Mouse (Mus musculus) forebrain, embryonic 15.5 days (tissue): Measurements from ENCODE around the gene Frat2. TPM values are rescaled to one million over a fixed set of nuclear protein-coding genes. Genes with fewer than 3 reads are reported as not detected.
A peak's percentile ranks its signal among the peaks of the same experiment; 100 is the strongest.

ENCODE experiments used
- ATAC-seq: fragments of 200-750 bp; cut with Nextera tagmentation; replicated peaks from 2 replicates; pipeline ENCODE4 v1.8.0; 2017; ENCODE audit warnings: mild to moderate bottlenecking, moderate TSS enrichment, moderate library complexity
- H3K27ac ChIP-seq: fragments of 300-500 bp; sonication (generic); replicated peaks from 2 replicates; pipeline ENCODE4 v1.5.1; 2015; ENCODE audit warnings: mild to moderate bottlenecking, inconsistent platforms
- H3K27me3 ChIP-seq: fragments of 300-500 bp; sonication (generic); 2 replicates; pipeline ENCODE4 v1.6.1; 2015; ENCODE audit warnings: inconsistent platforms
- H3K36me3 ChIP-seq: fragments of 300-500 bp; sonication (generic); 2 replicates; pipeline ENCODE4 v1.6.1; 2015; ENCODE audit warnings: mild to moderate bottlenecking, inconsistent platforms
- H3K4me1 ChIP-seq: fragments of 300-500 bp; sonication (generic); 2 replicates; pipeline ENCODE4 v1.6.1; 2015; ENCODE audit warnings: inconsistent platforms
- H3K4me2 ChIP-seq: fragments of 300-500 bp; sonication (generic); replicated peaks from 2 replicates; pipeline ENCODE4 v1.6.1; 2015; ENCODE audit warnings: mild to moderate bottlenecking, inconsistent platforms
- H3K4me3 ChIP-seq: fragments of 300-500 bp; sonication (generic); 2 replicates; pipeline ENCODE4 v1.5.1; 2015; ENCODE audit warnings: mild to moderate bottlenecking, inconsistent platforms
- H3K9ac ChIP-seq: fragments of 300-500 bp; sonication (generic); replicated peaks from 2 replicates; pipeline ENCODE4 v1.6.1; 2015; ENCODE audit warnings: mild to moderate bottlenecking, inconsistent platforms
- H3K9me3 ChIP-seq: fragments of 300-500 bp; sonication (generic); 2 replicates; pipeline ENCODE4 v1.6.1; 2016; ENCODE audit warnings: inconsistent platforms
- WGBS: fragments of 180-500 bp; shearing (Covaris S2); methylation state at CpG from one replicate; pipeline ENCODE4 v1.1.7; 2015; ENCODE audit warnings: mixed read lengths; 5-methylcytosine and 5-hydroxymethylcytosine counted together
- polyA plus RNA-seq: library from polyadenylated mRNA; unstranded; fragments of >200 nt; fragmentation: Nextera tagmentation; extraction: Ambion mirVana; gene quantifications from 2 replicates; pipeline ENCODE4 v1.2.1, GENCODE M21; 2015

Gene Frat2
- polyA plus RNA-seq, 1 experiment from 2014 or later = 16.9 TPM

DNA sequence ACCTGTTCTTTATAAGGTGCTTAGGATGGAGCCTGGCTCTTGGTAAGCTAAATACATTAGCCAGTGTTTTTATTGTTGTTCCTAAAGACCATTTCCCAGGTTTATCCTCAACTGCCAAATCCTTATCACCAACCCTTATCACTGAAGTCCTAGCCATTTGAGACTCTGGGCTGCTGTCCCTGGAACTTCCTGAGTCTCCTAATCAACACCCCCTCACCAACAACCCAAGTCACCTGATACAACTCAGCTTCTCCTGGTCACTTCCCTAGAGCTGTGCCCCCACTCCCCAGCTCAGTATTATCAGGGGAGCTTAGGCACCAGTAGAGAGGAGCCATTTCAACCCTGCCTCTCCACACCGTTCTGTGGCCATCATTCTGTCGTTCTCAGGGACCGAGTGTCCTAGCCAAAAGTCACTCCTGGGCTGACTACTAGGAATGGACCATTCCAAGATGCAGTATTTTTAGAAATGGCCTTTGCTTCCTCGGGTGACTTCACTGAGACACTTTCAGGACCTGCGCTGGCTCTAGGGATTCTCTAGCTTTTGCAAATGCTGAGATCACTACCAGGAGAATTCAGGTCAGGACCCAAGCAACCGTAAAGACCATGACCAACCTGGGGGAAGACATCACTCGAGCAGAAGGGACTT lies 6.7 kb downstream of the Frat2 start:
- ATAC-seq = no peak
- no peak overlapping the region for H3K9ac ChIP-seq
- H3K36me3 ChIP-seq = no peaks in the 10 kb centered on the region
- 87% methylated on average over 7 of the region's 7 CpGs for WGBS
- no peak overlapping the region for H3K4me2 ChIP-seq
- no peak overlapping the region for H3K4me3 ChIP-seq
- peaks cover 17% of the 10 kb centered on the region for H3K4me1 ChIP-seq
- no peak overlapping the region for H3K27ac ChIP-seq
- H3K9me3 ChIP-seq = no peaks in the 10 kb centered on the region
- H3K27me3 ChIP-seq = no peaks in the 10 kb centered on the region

DNA sequence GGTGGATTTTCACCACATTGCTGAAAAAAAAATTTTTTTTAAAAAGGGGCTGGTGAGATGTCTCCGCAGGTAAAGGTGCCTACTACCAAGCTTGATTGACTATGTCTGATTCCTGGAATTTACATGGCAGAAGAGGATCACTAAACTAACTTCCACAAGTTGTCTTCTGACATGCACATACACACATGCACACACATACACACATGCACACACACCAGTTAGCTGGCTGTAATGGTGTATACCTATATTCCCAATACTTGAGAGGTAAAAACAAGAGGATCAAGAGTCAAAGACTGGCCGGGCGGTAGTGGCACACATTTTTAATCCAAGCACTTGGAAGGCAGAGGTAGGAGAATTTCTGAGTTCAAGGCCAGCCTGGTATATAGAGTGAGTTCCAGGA lies 8.2 kb downstream of the Frat2 start:
- 96% methylated on average over 3 of the region's 3 CpGs for WGBS
- H3K4me3 ChIP-seq = no peak overlapping the region
- no peaks in the 10 kb centered on the region for H3K9me3 ChIP-seq
- no peaks in the 10 kb centered on the region for H3K36me3 ChIP-seq
- no peak overlapping the region for H3K27ac ChIP-seq
- H3K4me2 ChIP-seq = no peak overlapping the region
- ATAC-seq = no peak
- H3K27me3 ChIP-seq = no peaks in the 10 kb centered on the region
- peaks cover 17% of the 10 kb centered on the region for H3K4me1 ChIP-seq
- no peak overlapping the region for H3K9ac ChIP-seq

DNA sequence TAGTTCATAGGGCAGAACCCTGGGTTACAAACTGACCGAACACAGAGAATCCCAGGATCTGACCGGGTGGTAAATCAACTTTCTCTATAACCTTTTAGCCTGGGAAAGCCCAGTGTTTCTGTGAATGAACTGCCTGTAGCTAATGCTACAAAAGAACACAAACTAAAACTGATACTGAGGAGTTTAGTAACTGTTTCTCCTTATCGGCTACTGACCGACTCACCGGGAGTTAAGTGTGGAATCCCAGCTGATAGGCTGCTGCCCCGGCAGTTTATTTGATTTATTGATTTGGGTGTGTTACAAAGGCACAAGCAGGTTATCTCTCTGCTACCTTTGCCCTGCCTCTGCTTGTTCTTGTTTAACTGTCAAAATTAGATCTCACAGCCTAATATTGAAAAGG lies 9.1 kb downstream of the Frat2 start:
- Histone ChIP-seq H3K9me3 (no peaks in the 10 kb centered on the region), H3K4me1 (peaks cover 17% of the 10 kb centered on the region), H3K27ac (no peak overlapping the region), H3K9ac (no peak overlapping the region), H3K36me3 (no peaks in the 10 kb centered on the region), H3K4me3 (no peak overlapping the region), H3K27me3 (no peaks in the 10 kb centered on the region), H3K4me2 (no peak overlapping the region)
- ATAC-seq = no peak
- 88% methylated on average over 6 of the region's 6 CpGs for WGBS

DNA sequence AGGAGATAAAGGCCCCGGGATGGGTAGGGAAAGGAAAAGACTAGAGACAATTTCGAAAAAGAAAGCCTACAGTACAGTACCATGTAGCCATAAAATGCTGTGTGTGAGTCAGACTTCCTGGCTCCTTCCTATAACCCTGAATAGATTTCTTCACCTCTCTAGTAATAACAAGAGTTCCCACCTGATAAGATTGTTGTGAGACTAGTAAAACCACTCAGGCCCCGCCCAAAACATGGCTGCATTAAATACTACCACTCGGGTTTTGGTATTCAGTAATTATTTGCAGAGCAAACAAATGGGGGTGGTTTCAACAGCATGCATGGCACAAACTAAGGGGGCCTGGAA lies 10.0 kb downstream of the Frat2 start:
- H3K4me1 ChIP-seq = peaks cover 26% of the 10 kb centered on the region
- no peak overlapping the region for H3K4me2 ChIP-seq
- no peaks in the 10 kb centered on the region for H3K27me3 ChIP-seq
- no peaks in the 10 kb centered on the region for H3K36me3 ChIP-seq
- ATAC-seq = no peak
- no peak overlapping the region for H3K9ac ChIP-seq
- H3K9me3 ChIP-seq = no peaks in the 10 kb centered on the region
- no peak overlapping the region for H3K27ac ChIP-seq
- WGBS = 67% methylated on average over 4 of the region's 4 CpGs
- H3K4me3 ChIP-seq = no peak overlapping the region

DNA sequence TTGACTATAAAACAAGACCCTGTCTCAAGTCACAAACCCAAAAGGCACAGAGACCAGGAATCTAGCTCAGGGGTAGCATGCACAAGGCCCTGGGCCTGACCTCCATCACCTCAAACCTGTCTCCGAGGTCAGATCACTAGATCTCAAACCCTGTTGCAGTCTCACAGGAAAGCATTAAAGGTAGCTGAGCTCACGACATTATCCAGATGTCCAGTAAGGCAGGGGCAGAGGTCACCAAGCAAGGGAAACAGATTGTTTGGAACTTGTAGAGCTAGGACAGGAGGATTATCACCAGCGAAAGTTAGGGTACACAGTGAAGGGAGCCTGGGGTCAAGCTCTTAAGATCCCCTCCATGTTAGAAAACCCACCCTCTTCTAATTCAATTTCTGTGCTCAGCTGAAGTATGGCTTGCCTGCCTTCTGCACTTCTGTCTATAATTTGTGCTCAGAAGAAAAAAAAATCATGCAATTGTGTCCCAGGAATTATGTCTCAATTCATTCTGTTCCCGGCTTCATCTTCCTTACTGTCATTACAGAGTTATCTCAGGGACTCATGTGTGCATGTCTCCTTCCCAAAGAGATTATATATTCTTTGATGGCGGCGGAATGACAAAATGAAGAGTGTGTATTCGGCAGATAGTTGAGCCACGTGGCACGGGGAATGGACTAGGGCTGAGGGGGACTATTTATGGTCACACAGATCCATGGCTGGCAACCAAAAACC lies 10.6 kb downstream of the Frat2 start:
- Histone ChIP-seq H3K27ac (no peak overlapping the region), H3K27me3 (no peaks in the 10 kb centered on the region), H3K9me3 (no peaks in the 10 kb centered on the region), H3K4me1 (peaks cover 31% of the 10 kb centered on the region), H3K4me3 (no peak overlapping the region), H3K9ac (no peak overlapping the region), H3K36me3 (no peaks in the 10 kb centered on the region), H3K4me2 (no peak overlapping the region)
- ATAC-seq = no peak
- 80% methylated on average over 9 of the region's 9 CpGs for WGBS

DNA sequence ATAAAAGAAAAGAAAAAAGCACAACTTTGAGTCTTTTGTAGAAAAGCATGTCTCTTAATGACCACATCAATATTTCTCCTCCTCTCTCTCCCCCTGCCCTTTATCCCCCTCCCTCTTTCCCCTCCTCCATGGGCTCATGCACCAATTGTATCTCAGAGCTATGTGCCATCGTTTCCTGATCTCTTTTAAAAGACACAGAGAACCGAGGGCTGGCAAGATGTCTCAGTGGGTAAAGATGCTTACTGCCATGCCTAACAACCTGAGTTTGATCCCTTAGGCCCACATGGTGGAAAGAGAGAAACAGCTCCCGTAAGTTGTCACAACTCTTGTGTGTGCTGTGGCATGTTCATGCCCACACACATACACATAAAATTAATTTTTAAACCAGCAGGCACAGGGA lies 11.2 kb downstream of the Frat2 start:
- no peak for ATAC-seq
- no peak overlapping the region for H3K4me3 ChIP-seq
- no peak overlapping the region for H3K4me2 ChIP-seq
- H3K9ac ChIP-seq = no peak overlapping the region
- peaks cover 38% of the 10 kb centered on the region for H3K4me1 ChIP-seq
- H3K27ac ChIP-seq = peak overlapping the region; percentile 81
- H3K36me3 ChIP-seq = no peaks in the 10 kb centered on the region
- 44% methylated on average over 3 of the region's 3 CpGs for WGBS
- no peaks in the 10 kb centered on the region for H3K27me3 ChIP-seq
- no peaks in the 10 kb centered on the region for H3K9me3 ChIP-seq

DNA sequence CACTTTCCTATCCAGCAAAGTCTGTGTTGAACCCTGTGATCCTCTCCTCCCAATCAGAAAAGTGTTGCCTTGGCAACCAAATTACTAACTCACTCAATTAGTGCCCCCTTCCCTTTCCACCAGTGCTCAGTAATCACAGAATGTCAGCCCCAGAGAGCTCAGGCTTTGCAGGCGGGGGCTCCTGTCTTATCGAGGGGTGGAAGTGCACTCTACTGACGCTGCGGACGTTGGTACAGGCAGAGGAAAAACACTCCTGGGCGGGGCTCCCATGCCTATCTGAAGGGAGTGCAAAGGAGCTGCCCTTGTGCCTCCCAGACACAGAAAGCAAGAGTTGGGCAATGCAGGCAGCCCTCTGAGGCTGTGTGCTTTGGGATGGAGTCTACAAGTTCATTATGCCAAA lies 12.1 kb downstream of the Frat2 start:
- Histone ChIP-seq H3K4me3 (peak overlapping the region; percentile 16), H3K4me1 (peaks cover 44% of the 10 kb centered on the region), H3K9ac (peak overlapping the region; percentile 39; the same call in 1 of the 2 replicates)

DNA sequence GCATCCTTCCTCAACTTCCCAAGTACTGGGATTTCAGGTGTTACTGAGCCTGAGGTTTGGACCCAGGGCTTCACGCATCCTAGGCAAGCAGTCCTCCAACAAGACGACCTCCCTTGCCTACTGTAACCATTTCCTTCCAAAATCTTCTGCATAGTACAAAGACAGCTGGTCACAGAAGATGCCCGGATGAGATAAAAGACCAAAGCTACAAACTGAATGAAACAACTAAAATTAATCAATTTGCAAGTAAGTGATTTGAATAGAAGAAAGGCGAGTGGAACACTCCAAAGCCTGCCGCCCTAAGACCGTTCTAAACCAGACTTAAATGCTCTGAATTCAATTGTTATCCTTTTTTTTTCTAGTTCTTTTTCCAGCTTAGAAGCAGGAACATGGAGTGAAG lies 12.5 kb downstream of the Frat2 start:
- Histone ChIP-seq H3K27ac (peak overlapping the region; percentile 81), H3K9me3 (no peaks in the 10 kb centered on the region), H3K27me3 (no peaks in the 10 kb centered on the region), H3K36me3 (no peaks in the 10 kb centered on the region), H3K9ac (0 out of 2 replicates have a peak overlapping the region, but pooled peaks have one; percentile 39), H3K4me3 (peak overlapping the region; percentile 16; the same call in 1 of the 2 replicates), H3K4me1 (peaks cover 44% of the 10 kb centered on the region), H3K4me2 (peak overlapping the region; percentile 38)
- ATAC-seq = no peak
- 29% methylated on average over 6 of the region's 6 CpGs for WGBS

More for the DNA sequence above, 12.1 kb downstream of the Frat2 start:
- Histone ChIP-seq H3K9me3 (no peaks in the 10 kb centered on the region), H3K4me2 (peak overlapping the region; percentile 38), H3K36me3 (no peaks in the 10 kb centered on the region), H3K27ac (peak overlapping the region; percentile 81), H3K27me3 (no peaks in the 10 kb centered on the region)
- 0% methylated on average over 6 of the region's 6 CpGs for WGBS
- peak; percentile 81 for ATAC-seq

DNA sequence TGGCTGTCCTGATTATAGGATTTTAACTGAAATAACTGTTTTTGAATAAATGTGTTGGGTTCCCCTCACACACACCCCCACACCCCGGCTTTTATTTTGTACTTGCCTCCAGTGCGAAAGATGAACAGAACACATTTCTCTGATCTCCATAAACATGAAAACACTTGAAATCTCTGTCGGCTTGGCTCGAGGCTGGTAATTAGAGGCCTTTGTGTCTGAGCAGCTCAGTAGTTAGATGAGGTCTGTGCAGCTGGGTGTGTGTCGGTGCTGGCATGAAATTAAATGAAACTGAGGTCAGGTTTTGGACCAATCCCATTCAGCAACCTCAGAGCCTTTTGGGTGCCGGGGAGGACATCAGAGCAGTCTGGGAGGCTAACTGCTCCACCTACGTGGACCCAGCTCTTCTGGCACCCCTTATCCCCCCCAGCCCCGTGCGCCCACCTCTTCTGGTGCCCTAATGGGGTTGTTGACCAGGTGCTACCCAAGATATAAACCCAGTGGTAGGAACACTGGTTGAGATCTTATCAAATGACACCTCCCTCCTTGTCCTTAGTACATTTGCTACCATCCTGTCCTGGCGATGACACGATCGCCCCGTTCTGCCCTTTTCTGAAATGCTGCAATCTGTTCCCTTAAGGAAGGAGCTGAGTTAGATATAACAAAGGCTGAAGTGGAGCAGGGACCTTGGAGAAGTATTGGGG lies 15.3 kb downstream of the Frat2 start:
- no peaks in the 10 kb centered on the region for H3K9me3 ChIP-seq
- peak overlapping the region; percentile 72 for H3K4me3 ChIP-seq
- no peaks in the 10 kb centered on the region for H3K36me3 ChIP-seq
- peak overlapping the region; percentile 98 for H3K27ac ChIP-seq
- 44% methylated on average over 13 of the region's 13 CpGs for WGBS
- H3K4me2 ChIP-seq = peak overlapping the region; percentile 84
- H3K4me1 ChIP-seq = peaks cover 44% of the 10 kb centered on the region
- peak overlapping the region; percentile 74; the same call in 1 of the 2 replicates for H3K9ac ChIP-seq
- no peaks in the 10 kb centered on the region for H3K27me3 ChIP-seq
- ATAC-seq = no peak

DNA sequence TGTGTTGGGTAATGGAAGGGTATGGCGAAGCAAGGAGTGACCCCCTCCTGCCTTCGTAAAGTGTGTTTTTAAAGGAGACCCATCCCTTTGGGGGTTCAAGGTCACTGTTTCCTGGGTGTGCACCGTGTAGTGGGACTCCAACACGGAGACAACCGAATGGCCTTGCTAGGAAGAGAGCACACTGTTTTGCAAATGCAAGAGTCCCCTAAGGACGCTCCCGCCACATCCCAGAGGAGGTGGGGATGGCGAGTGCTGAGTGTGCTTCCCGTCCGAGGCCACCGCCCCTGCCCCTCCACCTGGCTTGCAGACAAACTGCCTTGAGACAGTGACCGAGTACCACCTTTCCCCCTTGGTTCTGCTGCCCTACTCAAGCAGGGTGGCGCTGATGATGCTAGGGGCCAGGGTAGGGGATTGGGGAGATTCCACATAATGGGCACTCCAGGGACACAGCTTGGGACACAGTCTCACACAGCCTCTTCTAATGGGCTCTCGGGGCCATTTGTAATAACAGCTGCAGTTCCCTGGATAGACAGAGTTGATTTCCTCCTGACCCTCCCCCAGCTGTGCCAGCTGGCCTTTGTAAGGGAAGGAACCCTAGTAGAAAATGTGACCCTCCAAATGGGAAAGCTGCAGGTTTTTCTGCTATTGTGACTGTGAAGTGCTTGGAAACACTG lies 16.1 kb downstream of the Frat2 start:
- Histone ChIP-seq H3K9ac (peak overlapping the region; percentile 74), H3K36me3 (no peaks in the 10 kb centered on the region), H3K27ac (peak overlapping the region; percentile 98), H3K9me3 (no peaks in the 10 kb centered on the region), H3K4me1 (peaks cover 44% of the 10 kb centered on the region), H3K4me2 (peak overlapping the region; percentile 84), H3K27me3 (no peaks in the 10 kb centered on the region), H3K4me3 (peak overlapping the region; percentile 72)
- ATAC-seq = no peak
- WGBS = 9% methylated on average over 14 of the region's 14 CpGs

DNA sequence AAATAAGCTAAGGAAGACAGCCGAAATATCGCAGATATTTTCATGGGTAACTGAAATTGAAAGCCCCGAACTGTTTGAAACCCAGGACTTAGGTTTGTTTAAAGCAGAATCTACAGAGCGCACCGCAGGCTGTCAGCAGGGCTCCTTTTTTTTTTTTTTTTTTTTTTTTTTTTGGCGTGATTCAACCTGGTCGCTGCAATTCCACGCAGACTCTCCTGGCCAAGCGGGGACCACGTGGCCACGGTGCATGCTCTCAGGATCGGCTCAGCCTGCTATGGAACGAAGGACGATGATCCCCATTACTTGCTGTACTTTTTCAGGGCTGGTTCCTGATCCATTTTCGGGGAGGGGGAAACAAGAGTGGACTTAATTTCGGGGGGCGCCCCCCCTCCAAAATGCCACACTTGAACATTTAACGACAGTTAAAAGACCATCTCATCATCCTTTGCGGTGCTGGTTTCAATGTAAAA lies 16.8 kb downstream of the Frat2 start:
- Histone ChIP-seq H3K27me3 (no peaks in the 10 kb centered on the region), H3K4me1 (peaks cover 40% of the 10 kb centered on the region), H3K27ac (peak overlapping the region; percentile 98), H3K9me3 (no peaks in the 10 kb centered on the region), H3K4me3 (peak overlapping the region; percentile 72), H3K36me3 (no peaks in the 10 kb centered on the region), H3K9ac (peak overlapping the region; percentile 74), H3K4me2 (peak overlapping the region; percentile 84)
- 1% methylated on average over 19 of the region's 19 CpGs for WGBS
- no peak for ATAC-seq
